In the genomic region with DNA sequence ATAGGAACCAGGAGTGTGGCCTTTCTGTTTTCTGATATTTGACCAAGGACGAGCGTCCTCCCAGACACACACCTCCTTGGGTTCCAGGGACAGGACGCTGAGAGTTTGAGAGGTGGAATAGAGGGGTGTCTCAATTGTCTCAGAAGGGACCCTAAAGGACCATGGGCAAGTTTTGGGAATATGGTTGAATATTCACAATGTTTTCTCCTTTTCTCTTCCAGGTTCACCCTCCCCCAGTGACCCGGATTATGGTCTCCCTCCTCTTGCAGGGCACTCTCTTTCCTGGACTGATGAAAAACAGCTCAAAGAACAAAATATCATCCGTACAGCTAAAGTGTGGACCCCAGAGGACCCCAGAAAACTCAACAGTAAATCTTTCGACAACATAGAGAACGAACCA, we compare ENCODE assay signal across 24 mouse cellular contexts. TPM values are rescaled to one million over a fixed set of nuclear protein-coding genes. Genes with fewer than 3 reads are reported as not detected.
DNase-seq lines count a peak whose midpoint lies in the region; ATAC-seq and TF ChIP-seq lines count a peak whose summit lies in the region.
"Had no signal": no experiment of that assay in that cellular context is flagged by ENCODE, and none has a peak within 500 bp of the region (broad histone marks: within the 10 kb centered on the region; RNA-seq: fewer than 3 reads in every experiment).

No protein-coding gene starts in this region.

- intact Hi-C loops in left cerebral cortex, postnatal 14 days (cut with DNase I), result loop anchor here (5.0 kb wide), 2 partner anchors 211 to 754 kb away; a partner anchor contains a TSS

- peak overlapping the region; percentile 33; the same call in 1 of the 2 replicates for H3K4me3 ChIP-seq in heart, embryonic 12.5 days
- H3K4me3 ChIP-seq in heart, embryonic 11.5 days (ENCODE audit: low read depth, low read length), result no peak overlapping the region
- H3K4me3 ChIP-seq in stomach, embryonic 14.5 days (ENCODE audit: low read depth, low read length), result peak overlapping the region; percentile 23; the same call in 1 of the 2 replicates
- H3K4me3 ChIP-seq in stomach, postnatal 0 days (ENCODE audit: low read depth, low read length), result no peak overlapping the region
- H3K4me3 ChIP-seq in neural tube, embryonic 11.5 days (ENCODE audit: low read depth, low read length), result peak overlapping the region; percentile 41
- H3K4me3 ChIP-seq: megakaryocyte, embryonic 14.5 days had no signal

- no peak for DNase-seq in stomach, postnatal 0 days (ENCODE audit: low spot score)
- peak; percentile 15 for DNase-seq in neural tube, embryonic 11.5 days (ENCODE audit: low spot score)
- DNase-seq in left cerebral cortex, postnatal 14 days (ENCODE audit: low spot score in 2 of 2), result no peak
- DNase-seq: cerebellum, adult 8-10 months; kidney, postnatal 36 days; left cerebral cortex, postnatal 4 days; lung, adult 2 months; thymus, adult 2 months had no signal

- TF ChIP-seq EP300 in stomach, postnatal 0 days (optimal IDR thresholded peaks at IDR 0.05), result no peak

- H3K9me3 ChIP-seq in heart, embryonic 12.5 days (replicated peaks), result no peaks in the 10 kb centered on the region
- no peaks in the 10 kb centered on the region for H3K9me3 ChIP-seq in heart, embryonic 11.5 days (replicated peaks; ENCODE audit: control insufficient read depth, low read length)
- H3K9me3 ChIP-seq in stomach, embryonic 14.5 days (ENCODE audit: control insufficient read depth, low read depth, low read length), result no peaks in the 10 kb centered on the region
- no peaks in the 10 kb centered on the region for H3K9me3 ChIP-seq in stomach, postnatal 0 days (ENCODE audit: control insufficient read depth, low read length)
- H3K9me3 ChIP-seq in neural tube, embryonic 11.5 days (ENCODE audit: control insufficient read depth, low read length), result no peaks in the 10 kb centered on the region
- H3K9me3 ChIP-seq: heart, embryonic 13.5 days; liver, embryonic 12.5 days; megakaryocyte, embryonic 14.5 days had no signal

- no peak overlapping the region for H3K4me2 ChIP-seq in heart, embryonic 12.5 days
- H3K4me2 ChIP-seq in heart, embryonic 11.5 days, result no peak overlapping the region
- no peak overlapping the region for H3K4me2 ChIP-seq in stomach, embryonic 14.5 days (replicated peaks; ENCODE audit: low read depth, low read length)
- no peak overlapping the region for H3K4me2 ChIP-seq in stomach, postnatal 0 days (replicated peaks; ENCODE audit: low read depth)
- H3K4me2 ChIP-seq in neural tube, embryonic 11.5 days (ENCODE audit: low read depth), result peak overlapping the region; percentile 50
- H3K4me2 ChIP-seq: liver, embryonic 12.5 days had no signal

- TF ChIP-seq CTCF in stomach, postnatal 0 days (IDR thresholded peaks at IDR 0.05; ENCODE audit: low read depth), result no peak

- H3K27ac ChIP-seq in heart, embryonic 12.5 days (ENCODE audit: poor library complexity, severe bottlenecking), result no peak overlapping the region
- H3K27ac ChIP-seq in heart, embryonic 11.5 days (ENCODE audit: low read depth, low read length), result no peak overlapping the region
- H3K27ac ChIP-seq in stomach, embryonic 14.5 days (ENCODE audit: low read length), result no peak overlapping the region
- no peak overlapping the region for H3K27ac ChIP-seq in stomach, postnatal 0 days (replicated peaks)
- no peak overlapping the region for H3K27ac ChIP-seq in neural tube, embryonic 11.5 days (ENCODE audit: low read depth, low read length)
- H3K27ac ChIP-seq: heart, embryonic 13.5 days; liver, embryonic 12.5 days had no signal

- H3K9ac ChIP-seq in heart, embryonic 12.5 days, result no peak overlapping the region
- no peak overlapping the region for H3K9ac ChIP-seq in heart, embryonic 11.5 days (ENCODE audit: low read depth, low read length)
- H3K9ac ChIP-seq in stomach, embryonic 14.5 days (replicated peaks; ENCODE audit: low read depth, low read length), result no peak overlapping the region
- no peak overlapping the region for H3K9ac ChIP-seq in stomach, postnatal 0 days (ENCODE audit: low read length)
- H3K9ac ChIP-seq in neural tube, embryonic 11.5 days (ENCODE audit: low read length), result peak overlapping the region; percentile 46
- H3K9ac ChIP-seq: heart, embryonic 13.5 days; liver, embryonic 12.5 days had no signal

- H3K36me3 ChIP-seq in heart, embryonic 12.5 days, result no peaks in the 10 kb centered on the region
- H3K36me3 ChIP-seq in heart, embryonic 11.5 days (ENCODE audit: control insufficient read depth, insufficient read depth, low read length), result no peaks in the 10 kb centered on the region
- H3K36me3 ChIP-seq in stomach, embryonic 14.5 days (ENCODE audit: control insufficient read depth, insufficient read depth, low read length), result no peaks in the 10 kb centered on the region
- no peaks in the 10 kb centered on the region for H3K36me3 ChIP-seq in stomach, postnatal 0 days (ENCODE audit: control insufficient read depth, insufficient read depth, low read length)
- H3K36me3 ChIP-seq in neural tube, embryonic 11.5 days (ENCODE audit: control insufficient read depth, insufficient read depth, low read length), result no peaks in the 10 kb centered on the region
- H3K36me3 ChIP-seq: heart, embryonic 13.5 days; liver, embryonic 12.5 days had no signal

- ATAC-seq in heart, embryonic 12.5 days (ENCODE audit: insufficient number of reproducible peaks, low FRiP score), result no peak
- no peak for ATAC-seq in heart, embryonic 11.5 days (replicated peaks; ENCODE audit: insufficient number of reproducible peaks, low FRiP score, low TSS enrichment)
- ATAC-seq in stomach, embryonic 14.5 days (ENCODE audit: insufficient number of reproducible peaks, insufficient read depth, low FRiP score, low read depth), result no peak
- no peak for ATAC-seq in stomach, postnatal 0 days (ENCODE audit: low FRiP score, low TSS enrichment)
- no peak for ATAC-seq in neural tube, embryonic 11.5 days (ENCODE audit: insufficient read depth, low FRiP score, low TSS enrichment)
- no peak for ATAC-seq in erythroblast, adult 5-6 weeks (replicated peaks; ENCODE audit: low FRiP score, poor library complexity, severe bottlenecking)
- ATAC-seq: inflammation-experienced regulatory T-cells, adult 6 months; liver, embryonic 12.5 days had no signal

- peaks cover 94% of the 10 kb centered on the region for H3K27me3 ChIP-seq in heart, embryonic 12.5 days (replicated peaks)
- peaks cover 93% of the 10 kb centered on the region for H3K27me3 ChIP-seq in heart, embryonic 11.5 days (ENCODE audit: control insufficient read depth, insufficient read depth, low read length)
- peaks cover 89% of the 10 kb centered on the region for H3K27me3 ChIP-seq in stomach, embryonic 14.5 days (ENCODE audit: control insufficient read depth, insufficient read depth, low read length)
- H3K27me3 ChIP-seq in stomach, postnatal 0 days (ENCODE audit: control insufficient read depth, insufficient read depth, low read length), result peaks cover 30% of the 10 kb centered on the region
- peaks cover 95% of the 10 kb centered on the region for H3K27me3 ChIP-seq in neural tube, embryonic 11.5 days (ENCODE audit: control insufficient read depth, insufficient read depth, low read length)

- 6% methylated on average over 7 of the region's 7 CpGs for WGBS in heart, embryonic 12.5 days
- WGBS in heart, embryonic 11.5 days (ENCODE audit: insufficient replicate concordance), result 7% methylated on average over 7 of the region's 7 CpGs
- WGBS in stomach, embryonic 14.5 days, result 4% methylated on average over 7 of the region's 7 CpGs
- WGBS in stomach, postnatal 0 days, result 6% methylated on average over 7 of the region's 7 CpGs
- WGBS in neural tube, embryonic 11.5 days, result 4% methylated on average over 7 of the region's 7 CpGs

- peaks cover 18% of the 10 kb centered on the region for H3K4me1 ChIP-seq in heart, embryonic 12.5 days (replicated peaks)
- peaks cover 3% of the 10 kb centered on the region; the same call in 1 of the 2 replicates for H3K4me1 ChIP-seq in heart, embryonic 11.5 days (ENCODE audit: control insufficient read depth, insufficient read depth, low read length)
- 0 out of 2 replicates have a peak, but pooled peaks cover 10% of the 10 kb centered on the region for H3K4me1 ChIP-seq in stomach, embryonic 14.5 days (ENCODE audit: control insufficient read depth, insufficient read depth, low read length)
- no peaks in the 10 kb centered on the region for H3K4me1 ChIP-seq in stomach, postnatal 0 days (replicated peaks; ENCODE audit: control insufficient read depth, insufficient read depth)
- 0 out of 2 replicates have a peak, but pooled peaks cover 13% of the 10 kb centered on the region for H3K4me1 ChIP-seq in neural tube, embryonic 11.5 days (ENCODE audit: control insufficient read depth, insufficient read depth, low read length)
- H3K4me1 ChIP-seq: liver, embryonic 12.5 days had no signal

RNA-seq across cellular contexts. Expression of a gene that starts 1.3 kb away (rescaled TPM):
- not detected in 2 replicates for polyA plus RNA-seq in heart, embryonic 12.5 days (2016; fragmentation: Nextera tagmentation; extraction: Ambion mirVana)
- polyA plus RNA-seq in heart, embryonic 11.5 days (2014; fragmentation: Nextera tagmentation; extraction: Ambion mirVana), result not detected in 2 replicates
- 5.5 TPM in 1 of 2 replicates, not detected in the other for polyA plus RNA-seq in stomach, embryonic 14.5 days (2014; fragmentation: Nextera tagmentation; extraction: Ambion mirVana)
- polyA plus RNA-seq in stomach, postnatal 0 days (2015; fragmentation: Nextera tagmentation; extraction: Ambion mirVana), result 0.48 and 0.82 TPM in 2 replicates
- 13.0 and 13.6 TPM in 2 replicates for polyA plus RNA-seq in neural tube, embryonic 11.5 days (2014; fragmentation: Nextera tagmentation; extraction: Ambion mirVana)
- total RNA-seq in left cerebral cortex, postnatal 14 days (2021), result not detected
- not detected in 2 replicates for total RNA-seq in erythroblast, adult 5-6 weeks (2015; ENCODE audit: low replicate concordance)
- not detected in 2 replicates for total RNA-seq in erythroblast, adult 5-6 weeks (2017; ENCODE audit: low replicate concordance)
- total RNA-seq: adrenal gland, adult 18-20 months; gastrocnemius, adult 8-10 months; granulocyte monocyte progenitor cell, adult 5-6 weeks; heart, postnatal 25 days; left cerebral cortex, adult 18-20 months; left cerebral cortex, postnatal 4 days had no signal
- polyA plus RNA-seq: embryonic facial prominence, embryonic 14.5 days; heart, embryonic 13.5 days; inflammation-experienced regulatory T-cells, adult 6 months; kidney, embryonic 14.5 days; liver, embryonic 12.5 days; lung, adult 2 months; urinary bladder, adult 2 months had no signal

Comparison
In these comparisons a context has a peak if more than half of its experiments do, and no peak if none do; other contexts are left out.
1. H3K4me3 ChIP-seq: peak in heart, embryonic 12.5 days (single experiment), stomach, embryonic 14.5 days (single experiment) and neural tube, embryonic 11.5 days (single experiment); none in heart, embryonic 11.5 days (single experiment) and stomach, postnatal 0 days (single experiment).